Mouse (Mus musculus) megakaryocyte, embryonic 14.5 days (primary cell): Measurements from ENCODE around the gene Rtn4ip1.

Experiments used
- FLI1 ChIP-seq: IDR thresholded peaks from 2 replicates; pipeline ENCODE4 v1.6.1; 2012; ENCODE audit warnings: low read length, inconsistent platforms, mixed read lengths
- GATA1 ChIP-seq: IDR thresholded peaks from 3 replicates; pipeline ENCODE4 v1.6.1; 2012; ENCODE audit warnings: mixed read lengths, low read length, inconsistent platforms, borderline replicate concordance

DNA sequence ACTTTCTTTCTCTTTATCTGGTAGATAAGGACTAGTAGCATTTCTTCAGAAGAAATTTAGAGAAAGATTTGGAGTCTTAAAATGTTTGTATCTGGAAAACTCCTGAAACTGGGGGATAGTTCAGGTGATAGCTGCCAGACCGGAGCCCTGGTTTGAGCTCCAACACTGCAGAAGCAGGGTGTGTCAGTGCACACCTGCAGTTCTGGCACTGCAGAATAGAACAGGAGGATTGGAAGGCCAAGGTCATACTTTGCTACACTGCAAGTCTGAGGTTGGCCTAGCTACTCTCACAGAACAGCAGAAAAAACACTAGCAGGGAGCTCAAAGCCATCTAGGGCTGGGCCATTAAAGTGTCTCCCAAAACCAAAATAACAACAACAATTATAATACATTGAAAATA, 3.0 kb downstream of the Rtn4ip1 start:
- TF ChIP-seq GATA1 (no peak), FLI1 (no peak)
